Mouse (Mus musculus): ENCODE measurements around the gene Nrbf2.

DNA sequence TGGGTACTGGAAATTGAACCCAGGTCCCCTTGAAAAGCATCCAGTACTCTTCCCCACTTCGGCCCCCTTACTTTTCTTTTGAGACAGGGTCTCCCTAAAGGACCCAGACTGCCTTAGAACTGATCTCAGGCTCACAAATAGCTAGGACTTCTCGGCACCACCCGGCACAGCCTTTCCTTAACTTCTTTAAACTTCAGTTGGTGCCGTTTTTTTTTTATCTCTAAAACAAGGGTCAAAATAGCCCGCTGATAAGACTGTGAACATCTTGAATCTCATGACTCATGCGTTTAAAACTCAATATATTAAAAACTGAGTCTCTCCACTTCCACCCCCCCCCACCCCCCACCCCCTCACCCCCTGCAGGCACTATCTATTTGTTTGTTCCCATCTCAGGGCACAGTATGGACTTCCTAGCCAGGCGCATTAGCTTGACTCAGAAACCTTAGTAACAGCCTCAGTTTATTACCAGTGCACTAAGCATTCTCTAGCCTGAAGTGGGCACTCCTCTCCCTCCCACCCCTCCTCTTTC, 10.9 kb upstream of the Nrbf2 start:
- TF ChIP-seq CTCF (IDR thresholded peaks at IDR 0.05; ENCODE audit: extremely low read depth, insufficient read depth, low read length) = no peak
- TF ChIP-seq POLR2A (IDR thresholded peaks at IDR 0.05; ENCODE audit: extremely low read depth, insufficient read depth, low read length) = no peak
